Mouse (Mus musculus): Measurements from ENCODE around the gene Tmem30c.

- no peak for TF ChIP-seq CTCF (IDR thresholded peaks at IDR 0.05)
- TF ChIP-seq EP300 (IDR thresholded peaks at IDR 0.05) = no peak
Observed at GRCm38 (mm10) chr16:57231089-57231936, 61.4 kb downstream of the Tmem30c start, which contains the start of gene Tbc1d23.

Data from lung, postnatal 0 days (tissue).